Mouse (Mus musculus): ENCODE data around the gene Srl. TPM values are rescaled to one million over a fixed set of nuclear protein-coding genes. Genes with fewer than 3 reads are reported as not detected.
A peak's percentile ranks its signal among the peaks of the same experiment; 100 is the strongest.
"Not testable (repeated sequence)": the region's sequence is repeated elsewhere in the genome, so short reads cannot be mapped to it uniquely, and the experiment has no call there.

Gene Srl
- total RNA-seq (2021), result 1,000 to 10,000 TPM; 1,275 to 1,445 TPM
- long read RNA-seq, experiment 1, full-length matches to known transcripts, result 1,223 of 4,656 reads
- long read RNA-seq, experiment 1, partial matches to known transcripts, result 131 of 4,656 reads
- long read RNA-seq, experiment 1, other reads (novel, unspliced or antisense), result 3,302 of 4,656 reads
- long read RNA-seq, experiment 2, full-length matches to known transcripts, result 1,189 of 4,545 reads
- long read RNA-seq, experiment 2, partial matches to known transcripts, result 113 of 4,545 reads
- long read RNA-seq, experiment 2, other reads (novel, unspliced or antisense), result 3,243 of 4,545 reads

- DNase-seq, result peak; percentile 100
Measured at GRCm38 (mm10) chr16:4541501-4542198, at the start of gene Srl. Srl (minus strand) TSS chr16:4541816.

GRCm38 (mm10) chr16:4590236-4590635, 48.6 kb upstream of the Srl start:
- DNase-seq, result no peak

GRCm38 (mm10) chr16:4587516-4588210, 46.0 kb upstream of the Srl start:
- no peak for DNase-seq

GRCm38 (mm10) chr16:4586531-4587123, 45.0 kb upstream of the Srl start:
- peak; percentile 98 for DNase-seq

- DNase-seq, result no peak
Measured at GRCm38 (mm10) chr16:4585642-4586530, 44.3 kb upstream of the Srl start.

GRCm38 (mm10) chr16:4584438-4584837, 42.8 kb upstream of the Srl start:
- no peak for DNase-seq

DNA sequence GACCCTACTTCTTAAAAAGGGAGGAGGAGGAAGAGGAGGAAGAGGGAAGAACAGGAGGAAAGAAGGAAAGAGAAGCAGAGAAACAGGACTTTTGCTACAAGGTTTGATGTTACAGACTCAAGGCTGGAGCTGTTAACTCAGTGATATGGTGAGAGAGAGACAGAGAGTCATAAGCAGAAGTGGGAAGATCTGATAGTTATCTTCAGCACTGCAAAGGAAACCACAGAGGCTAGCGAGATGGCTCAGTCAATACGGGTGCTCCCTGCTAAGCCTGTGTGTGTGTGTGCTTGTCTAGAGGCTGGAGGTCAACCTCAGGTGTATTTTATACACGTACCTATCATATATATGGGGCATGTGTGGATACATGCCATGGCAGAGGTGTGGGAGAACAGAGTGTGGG, 42.2 kb upstream of the Srl start:
- DNase-seq, result no peak

- DNase-seq, result not testable (repeated sequence)
Measured at GRCm38 (mm10) chr16:4581179-4581578, 39.6 kb upstream of the Srl start.

GRCm38 (mm10) chr16:4578630-4579029, 37.0 kb upstream of the Srl start:
- DNase-seq, result no peak

- DNase-seq, result no peak
Measured at GRCm38 (mm10) chr16:4576873-4577272, 35.3 kb upstream of the Srl start.

DNA sequence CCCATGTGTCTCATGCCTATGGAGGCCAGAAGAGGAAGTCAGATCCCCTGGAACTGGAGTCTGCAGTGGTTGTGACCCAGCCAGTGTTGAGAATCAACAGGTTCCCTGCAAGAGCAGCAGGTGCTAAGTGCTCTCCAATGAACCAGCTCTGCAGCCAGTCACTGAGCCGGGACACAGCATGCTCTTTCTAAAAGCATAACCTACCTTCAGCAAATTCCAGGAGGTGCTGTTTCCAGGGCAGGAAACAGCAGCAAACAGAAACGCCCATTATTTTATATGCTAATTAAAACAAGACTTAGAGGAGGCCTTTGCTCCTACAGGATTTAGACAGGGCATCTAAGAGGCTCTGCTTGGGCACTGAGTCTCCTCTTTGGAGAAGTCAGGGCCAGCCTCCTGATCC, 34.4 kb upstream of the Srl start:
- DNase-seq, result no peak

DNA sequence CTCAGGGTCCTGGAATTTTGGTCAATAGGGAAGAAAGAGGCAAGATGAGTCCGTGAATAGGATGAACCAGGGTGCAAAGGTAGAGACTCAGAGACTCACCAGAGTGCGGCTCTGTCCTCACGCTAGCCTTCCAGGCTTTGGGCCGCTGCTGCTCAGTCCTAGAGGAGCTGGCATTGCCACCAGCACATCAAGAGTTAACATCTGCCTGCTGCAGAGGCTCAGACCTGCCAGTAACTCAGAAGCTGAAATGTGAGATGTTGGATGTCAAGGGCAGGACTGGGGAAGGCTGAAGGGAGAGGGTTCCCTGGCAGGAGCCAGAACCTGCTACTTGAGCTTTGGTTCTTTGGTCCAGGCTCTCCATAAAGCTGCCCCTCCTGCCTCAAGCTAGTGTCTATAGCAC, 29.1 kb upstream of the Srl start:
- DNase-seq, result no peak

GRCm38 (mm10) chr16:4567912-4568311, 26.3 kb upstream of the Srl start:
- DNase-seq, result peak; percentile 92

DNA sequence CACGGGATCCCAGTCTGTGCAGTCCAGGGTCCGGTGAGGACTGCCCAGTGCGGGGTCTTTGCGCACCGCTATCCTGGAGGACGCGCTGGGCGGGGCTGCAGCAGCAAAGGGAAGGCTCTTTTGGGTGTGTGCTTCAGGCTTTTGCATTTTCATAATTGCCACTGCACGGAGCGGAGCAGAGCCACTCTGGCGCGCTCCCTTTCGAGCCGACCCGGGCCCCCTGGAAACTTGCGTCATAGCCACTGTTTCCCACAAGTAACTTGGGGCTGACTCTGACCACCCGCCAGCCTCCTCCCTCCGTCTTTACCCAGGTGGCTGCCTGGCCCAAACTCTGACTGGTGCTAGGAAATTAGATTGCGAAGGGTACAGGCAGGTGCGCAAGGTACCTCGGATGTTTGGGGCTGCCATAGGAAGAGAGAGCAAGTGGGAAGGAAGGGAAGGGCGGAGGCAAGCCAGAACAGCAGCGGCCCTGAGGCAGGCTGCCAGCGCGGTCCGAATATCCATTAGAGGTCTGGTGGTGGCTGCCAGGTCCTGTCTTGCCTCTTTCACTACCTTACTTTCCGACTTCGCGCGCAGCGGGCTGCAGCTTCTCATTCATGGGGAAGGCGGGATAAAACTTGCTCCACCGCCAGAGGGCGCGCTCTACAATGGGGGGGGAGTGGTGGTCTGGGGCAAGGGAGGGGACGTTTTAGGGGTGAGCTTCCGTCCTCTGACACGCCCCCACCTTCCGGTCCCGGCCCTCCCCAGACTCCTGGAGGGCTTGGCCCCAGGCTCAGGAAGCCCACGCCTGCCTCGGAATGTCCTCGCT, 18.7 kb upstream of the Srl start:
- peak; percentile 80 for DNase-seq

GRCm38 (mm10) chr16:4559715-4560144, 18.1 kb upstream of the Srl start, which contains the start of gene Tfap4:
Tfap4 (minus strand) TSS chr16:4559854.
- DNase-seq, result peak; percentile 79

- peak; percentile 63 for DNase-seq
Measured at GRCm38 (mm10) chr16:4558980-4559631, 17.5 kb upstream of the Srl start.

GRCm38 (mm10) chr16:4558384-4558979, 16.9 kb upstream of the Srl start:
- DNase-seq, result peak; percentile 83

DNA sequence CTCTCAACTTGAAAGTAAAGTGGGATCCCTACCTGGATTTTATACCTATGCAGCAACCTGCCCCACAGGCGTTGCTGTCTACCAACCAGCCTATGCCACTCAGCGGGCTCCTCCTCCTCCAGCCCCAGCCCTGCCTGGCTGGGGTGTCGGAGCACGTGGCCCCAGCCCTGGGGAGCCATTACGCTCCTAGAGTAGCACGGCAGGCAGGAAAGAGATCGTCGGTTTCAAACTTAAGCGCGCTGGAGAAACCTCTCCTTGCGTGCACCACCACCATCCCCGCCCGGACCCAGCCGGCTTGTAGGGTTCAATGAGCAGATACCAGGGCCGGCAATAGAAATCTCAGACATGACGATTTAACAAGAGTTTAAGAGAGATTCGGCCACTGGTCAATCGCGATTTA, 16.3 kb upstream of the Srl start:
- peak; percentile 56 for DNase-seq

GRCm38 (mm10) chr16:4557085-4557484, 15.5 kb upstream of the Srl start:
- no peak for DNase-seq

DNA sequence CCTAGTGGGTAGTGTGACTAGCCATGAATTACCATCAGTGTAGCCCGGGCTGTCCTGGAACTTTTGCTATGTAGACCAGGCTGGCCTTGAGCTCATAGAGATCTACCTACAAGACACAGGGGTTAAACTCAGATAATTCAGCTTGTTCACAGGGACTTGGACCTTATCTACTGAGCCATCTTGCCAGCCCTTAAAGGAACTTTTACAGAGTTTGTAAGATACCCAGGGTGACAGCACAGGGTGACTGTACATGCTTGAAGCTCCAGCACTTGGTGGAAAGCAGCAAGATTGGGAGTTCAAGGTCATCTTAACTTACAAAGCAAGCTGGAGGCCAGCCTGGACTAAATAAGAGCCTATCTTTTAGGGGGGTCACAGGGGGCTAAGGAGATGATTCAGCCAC, 13.9 kb upstream of the Srl start:
- DNase-seq, result no peak

Measured in gastrocnemius, postnatal 10 days (tissue).